Mouse (Mus musculus): ENCODE results near the gene Zfhx2.

Zfhx2 gene

GRCm38 (mm10) chr14:55092011-55092577, at the start of gene Zfhx2:
Gene Zfhx2 (minus strand): TSS chr14:55092324.
- DNase-seq (ENCODE audit: low read depth), result peak; percentile 73

- DNase-seq (ENCODE audit: low read depth), result no peak
Measured at GRCm38 (mm10) chr14:55139313-55139712, 47.2 kb upstream of the Zfhx2 start.

GRCm38 (mm10) chr14:55135676-55136075, 43.6 kb upstream of the Zfhx2 start:
- DNase-seq (ENCODE audit: low read depth), result no peak

- DNase-seq (ENCODE audit: low read depth), result no peak
Measured at GRCm38 (mm10) chr14:55126521-55126920, 34.4 kb upstream of the Zfhx2 start.

GRCm38 (mm10) chr14:55125711-55126110, 33.6 kb upstream of the Zfhx2 start:
- DNase-seq (ENCODE audit: low read depth), result no peak

GRCm38 (mm10) chr14:55122359-55122758, 30.2 kb upstream of the Zfhx2 start:
- DNase-seq (ENCODE audit: low read depth), result no peak

- peak; percentile 60 for DNase-seq (ENCODE audit: low read depth)
Measured at GRCm38 (mm10) chr14:55121947-55122346, 29.8 kb upstream of the Zfhx2 start.

- DNase-seq (ENCODE audit: low read depth), result no peak
Measured at GRCm38 (mm10) chr14:55119421-55120134, 27.5 kb upstream of the Zfhx2 start.

- DNase-seq (ENCODE audit: low read depth), result no peak
Measured at GRCm38 (mm10) chr14:55118852-55119251, 26.7 kb upstream of the Zfhx2 start.

GRCm38 (mm10) chr14:55116425-55117200, 24.5 kb upstream of the Zfhx2 start, which contains the start of gene Jph4:
Gene Jph4 (minus strand): TSS chr14:55116935.
- DNase-seq (ENCODE audit: low read depth), result no peak

GRCm38 (mm10) chr14:55115846-55116245, 23.7 kb upstream of the Zfhx2 start:
- no peak for DNase-seq (ENCODE audit: low read depth)

- DNase-seq (ENCODE audit: low read depth), result no peak
Measured at GRCm38 (mm10) chr14:55114759-55115701, 22.9 kb upstream of the Zfhx2 start.

GRCm38 (mm10) chr14:55113975-55114645, 22.0 kb upstream of the Zfhx2 start:
- no peak for DNase-seq (ENCODE audit: low read depth)

- DNase-seq (ENCODE audit: low read depth), result no peak
Measured at GRCm38 (mm10) chr14:55113351-55113974, 21.3 kb upstream of the Zfhx2 start.

GRCm38 (mm10) chr14:55111720-55112119, 19.6 kb upstream of the Zfhx2 start:
- DNase-seq (ENCODE audit: low read depth), result no peak

- no peak for DNase-seq (ENCODE audit: low read depth)
Measured at GRCm38 (mm10) chr14:55110076-55110475, 18.0 kb upstream of the Zfhx2 start.

- DNase-seq (ENCODE audit: low read depth), result peak; percentile 10
Measured at GRCm38 (mm10) chr14:55109048-55109873, 17.1 kb upstream of the Zfhx2 start.

GRCm38 (mm10) chr14:55108202-55108870, 16.2 kb upstream of the Zfhx2 start:
- no peak for DNase-seq (ENCODE audit: low read depth)

- DNase-seq (ENCODE audit: low read depth), result no peak
Measured at GRCm38 (mm10) chr14:55106990-55107389, 14.9 kb upstream of the Zfhx2 start.

Measured in NIH3T3 (cell line).